Mouse (Mus musculus) colon, adult 2 months (tissue): ENCODE results near the gene Phgr1. TPM values are rescaled to one million over a fixed set of nuclear protein-coding genes. Genes with fewer than 3 reads are reported as not detected.

ENCODE experiments used
- polyA plus RNA-seq: library from polyadenylated mRNA; depleted of rRNA; stranded (reverse); fragments of >200 nt; gene quantifications from 2 replicates; pipeline ENCODE4 v1.2.3, GENCODE M21; 2012; rRNA removed

Phgr1 gene
- 11,514 and 14,950 TPM in 2 replicates for polyA plus RNA-seq

DNA sequence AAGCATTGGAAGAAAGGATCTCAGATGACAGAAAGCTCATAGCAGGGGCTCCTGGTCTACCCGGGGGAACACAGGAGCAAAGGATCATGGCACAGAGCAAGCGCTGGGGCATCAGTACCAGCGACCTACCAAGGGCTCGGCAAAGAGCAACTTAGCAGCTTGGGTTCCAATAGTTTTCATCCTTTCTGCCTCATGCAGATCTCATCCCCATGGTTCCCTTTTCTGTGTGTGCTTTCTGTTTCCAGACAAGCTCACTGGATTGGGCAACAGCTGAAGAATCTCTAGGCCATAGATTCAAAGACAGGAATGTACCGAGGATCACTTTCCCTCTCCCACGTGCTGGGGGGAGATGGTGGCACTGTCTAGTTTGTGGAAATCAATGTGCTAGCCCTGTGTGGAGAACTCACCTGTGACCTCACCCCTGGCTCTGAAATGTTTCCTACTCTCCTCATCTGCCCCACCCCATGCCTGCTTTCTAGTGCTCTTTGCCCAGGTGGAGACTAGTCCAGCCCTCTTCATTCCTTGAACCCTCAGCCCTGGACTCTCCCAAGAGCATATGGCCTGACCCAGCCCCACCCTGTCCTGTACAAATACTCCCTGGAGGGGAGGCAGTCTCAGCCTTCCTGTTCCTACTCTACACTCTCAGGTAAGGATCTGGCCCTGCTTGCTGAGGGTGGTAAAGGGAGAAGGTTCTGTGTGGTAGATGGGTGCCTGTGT lies at the start of gene Phgr1:
Phgr1 (plus strand) TSS at position 612 of the 717 bp plus-strand sequence.

DNA sequence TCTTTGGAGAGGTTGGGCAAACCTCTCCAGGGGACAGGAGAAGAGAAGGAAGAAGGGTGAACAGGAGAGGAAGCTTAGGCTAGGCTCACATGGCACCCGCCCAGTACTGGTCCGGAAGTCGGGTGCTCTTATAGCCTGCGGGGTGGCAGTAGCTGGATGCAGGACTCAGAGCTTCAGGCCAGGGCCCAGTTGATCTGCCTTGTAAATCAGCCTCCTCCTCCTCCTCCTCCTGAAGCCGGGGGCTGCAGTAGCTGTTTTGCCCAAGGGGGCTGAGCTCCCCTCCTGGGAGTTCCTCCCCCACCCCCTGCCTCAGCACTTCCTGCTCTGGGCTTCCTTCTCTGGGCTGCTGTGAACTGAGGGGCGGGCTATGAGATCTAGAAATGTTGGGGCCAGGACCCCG lies 44.2 kb upstream of the Phgr1 start, which contains the start of gene Plcb2:
Plcb2 (minus strand) TSS at position 102 of the 400 bp plus-strand sequence.

DNA sequence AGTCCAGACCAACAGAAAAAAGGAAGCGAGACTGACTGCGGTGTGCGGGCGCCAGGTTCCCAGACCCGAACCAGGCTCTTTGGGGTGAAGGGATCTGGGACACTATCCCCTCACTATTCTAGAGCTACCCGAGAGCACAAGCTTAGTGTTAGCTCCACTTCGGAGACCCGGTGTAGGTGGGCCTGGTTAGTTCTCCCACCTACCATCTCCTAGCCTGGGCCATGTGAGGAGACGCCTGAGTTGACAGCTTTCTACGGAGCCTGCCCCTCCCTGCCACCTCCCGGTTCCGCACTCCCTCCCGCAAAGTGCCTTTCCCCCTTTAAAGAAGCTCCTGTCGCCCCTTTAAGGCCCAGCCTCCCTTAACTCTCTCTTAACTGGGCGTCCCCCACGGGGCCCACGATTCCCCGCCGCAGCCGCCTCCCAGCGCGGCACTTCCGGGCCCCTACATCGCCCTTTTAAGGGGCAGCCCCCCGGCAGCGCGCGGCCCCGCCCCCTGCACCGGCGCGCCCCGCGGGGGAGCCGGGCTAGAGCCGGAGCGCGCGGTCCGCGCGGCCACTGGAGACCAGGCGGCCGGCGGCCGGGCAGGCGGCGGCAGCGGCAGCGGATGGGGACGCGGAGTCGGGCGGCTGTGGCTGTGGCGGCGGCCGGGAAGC lies 27.2 kb upstream of the Phgr1 start, which contains the start of gene Inafm2:
Inafm2 (plus strand) TSS at position 527 of the 653 bp plus-strand sequence.

DNA sequence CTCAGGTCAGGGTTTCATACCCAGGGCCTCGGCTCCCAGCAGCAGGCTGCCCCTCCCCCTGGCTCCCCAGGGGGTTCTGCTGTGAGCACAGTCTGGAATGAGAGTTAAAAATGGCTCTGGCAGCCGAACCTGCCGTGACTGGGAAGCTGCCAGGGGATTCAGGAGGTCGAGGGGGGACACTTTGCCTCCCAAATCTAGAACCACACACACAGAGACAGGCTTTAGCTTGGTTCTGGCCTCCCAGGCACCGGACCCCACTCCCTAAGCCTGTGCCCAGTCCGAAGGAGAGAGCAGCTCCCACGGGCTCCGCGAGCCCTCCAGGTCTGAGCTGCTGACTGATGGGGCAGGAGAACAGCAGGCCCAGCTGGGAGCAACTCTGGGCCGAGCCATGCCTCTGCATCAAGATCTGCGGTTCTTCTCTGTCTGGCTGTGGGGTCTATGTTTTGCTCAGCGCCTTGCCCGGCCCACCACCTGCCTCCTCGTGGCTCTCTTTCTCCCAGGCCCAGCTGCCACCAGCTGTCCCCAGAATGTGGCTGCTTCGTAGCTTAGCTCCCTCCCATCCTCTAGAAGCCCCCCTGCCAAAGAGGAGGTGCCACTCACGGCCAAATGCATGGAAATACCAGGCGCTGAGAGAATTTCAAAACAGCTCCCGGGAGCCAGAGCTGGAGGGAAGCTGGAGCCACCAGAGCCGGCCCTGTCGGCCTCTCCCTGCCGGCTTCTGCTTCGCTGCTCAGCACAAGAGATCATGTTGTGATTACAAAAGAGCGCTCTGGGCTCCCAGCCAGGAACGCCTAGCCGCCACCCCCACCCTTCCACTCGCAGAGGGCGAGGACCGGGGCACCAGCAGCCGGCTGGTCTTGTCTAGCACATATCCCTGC lies 10.4 kb upstream of the Phgr1 start, which contains the start of gene Ccdc9b:
Ccdc9b (minus strand) TSS at position 756 of the 878 bp plus-strand sequence.

DNA sequence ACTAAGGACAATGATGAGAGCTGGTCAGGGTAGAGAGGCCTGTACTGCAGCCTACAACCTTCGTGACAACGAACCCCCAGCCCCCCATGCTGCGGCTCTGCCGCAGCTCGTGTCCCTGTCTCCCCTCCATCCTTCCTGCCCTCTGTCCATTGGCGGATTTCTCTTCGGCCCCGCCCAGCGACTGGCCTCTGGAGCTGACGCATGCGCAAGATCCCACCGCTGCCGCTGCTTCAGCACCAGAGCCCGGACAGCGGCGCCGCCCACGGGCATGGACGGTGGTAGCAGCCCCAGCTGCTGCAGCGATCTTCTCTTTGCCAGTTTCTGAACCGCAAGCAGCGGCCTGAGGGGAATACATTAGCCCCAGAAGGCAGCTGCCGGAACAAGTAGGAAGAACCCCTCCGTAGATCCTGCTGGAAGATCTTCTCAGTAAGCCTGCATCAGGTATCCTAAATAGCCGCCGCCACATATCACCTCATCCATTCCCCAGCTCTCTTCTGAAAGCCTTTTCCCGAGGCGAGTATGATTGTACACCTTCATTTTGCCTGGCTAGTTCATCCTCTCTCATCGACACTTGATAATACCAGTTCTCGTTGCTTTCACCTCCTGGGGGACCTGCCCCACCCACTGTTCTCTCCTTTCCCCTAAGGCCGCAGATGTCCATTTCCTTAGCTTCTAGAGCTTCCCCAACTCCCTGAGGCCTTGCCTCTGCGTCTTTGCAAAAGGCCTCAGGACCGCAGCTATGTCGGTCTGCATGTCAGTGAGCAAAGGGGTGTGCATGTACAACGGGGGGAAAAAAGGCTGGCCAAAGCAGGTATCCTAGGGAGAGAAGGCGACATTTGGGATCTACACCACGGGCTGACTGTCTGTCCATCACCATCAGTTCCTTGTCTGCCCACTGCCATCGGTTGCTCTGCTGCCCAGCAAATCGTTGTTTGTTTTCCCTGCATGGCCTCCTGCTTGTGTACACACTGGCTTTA lies 7.2 kb downstream of the Phgr1 start, which contains the start of gene Disp2:
Disp2 (plus strand) TSS at position 216 of the 977 bp plus-strand sequence.

DNA sequence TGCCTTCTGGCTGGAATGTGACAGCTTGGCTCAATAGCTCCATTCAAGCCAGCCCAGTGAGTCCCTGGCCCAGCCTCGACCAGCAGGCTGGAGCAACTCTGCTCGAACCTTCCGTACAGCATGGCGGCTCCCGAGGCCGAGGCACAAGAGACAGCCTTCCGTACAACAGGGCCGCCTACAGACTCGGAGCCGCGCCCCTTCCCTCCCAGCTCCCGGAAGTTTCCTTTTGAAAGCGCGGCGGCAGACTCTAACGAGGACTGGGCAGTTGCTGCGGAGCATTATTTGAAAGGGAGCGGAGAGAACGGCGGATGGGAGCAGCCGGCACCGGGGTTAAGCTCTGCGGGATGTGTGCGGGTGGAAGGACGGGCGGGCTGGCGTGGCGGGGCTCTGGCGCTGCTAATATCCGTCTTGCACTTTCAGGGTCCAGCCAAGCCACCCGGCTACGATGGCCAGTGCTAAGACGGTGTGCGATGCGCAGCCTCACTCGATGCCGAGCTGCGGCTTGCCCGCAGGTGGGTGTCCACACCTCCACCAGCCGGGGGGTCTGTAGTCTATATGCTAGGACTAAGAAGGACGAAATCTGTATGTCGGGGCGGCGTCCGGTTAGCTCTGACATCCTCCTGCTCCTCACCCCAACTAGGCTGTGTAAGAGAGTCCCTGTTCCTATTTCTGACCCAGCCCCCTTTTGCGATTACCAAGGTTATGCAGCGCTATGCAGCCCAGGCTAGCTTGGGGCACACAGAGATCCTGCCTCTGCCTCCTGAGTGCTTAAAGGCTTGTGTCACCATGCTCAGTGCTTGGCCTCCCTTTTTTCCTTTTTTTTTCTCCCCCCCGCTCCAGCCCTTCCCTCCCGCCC lies 41.6 kb downstream of the Phgr1 start, which contains the start of gene Knstrn:
Knstrn (plus strand) TSS at position 23 of the 856 bp plus-strand sequence.

Other genes with a start within 250 kb of the Phgr1 start
- gene Bmf, start 223.1 kb upstream of the Phgr1 start, polyA plus RNA-seq = 7.2 and 12.8 TPM in 2 replicates
- gene Bub1b, start 174.6 kb upstream of the Phgr1 start, polyA plus RNA-seq = 4.3 and 5.6 TPM in 2 replicates
- gene Pak6, start 109.5 kb upstream of the Phgr1 start, polyA plus RNA-seq = 1.6 and 2.7 TPM in 2 replicates
- 0.32 and 0.48 TPM in 2 replicates for gene Ankrd63, start 68.8 kb upstream of the Phgr1 start, polyA plus RNA-seq
- 3.3 and 3.6 TPM in 2 replicates for gene Plcb2, start 44.3 kb upstream of the Phgr1 start, polyA plus RNA-seq
- gene Inafm2, start 27.0 kb upstream of the Phgr1 start, polyA plus RNA-seq = 22.1 and 26.4 TPM in 2 replicates
- gene Ccdc9b, start 10.1 kb upstream of the Phgr1 start, polyA plus RNA-seq = 10.0 and 10.9 TPM in 2 replicates
- 4.7 and 5.6 TPM in 2 replicates for gene Disp2, start 7.0 kb downstream of the Phgr1 start, polyA plus RNA-seq
- gene Knstrn, start 41.2 kb downstream of the Phgr1 start, polyA plus RNA-seq = 4.5 and 5.5 TPM in 2 replicates
- gene Ivd, start 89.2 kb downstream of the Phgr1 start, polyA plus RNA-seq = 43.7 and 57.2 TPM in 2 replicates
- gene Bahd1, start 127.6 kb downstream of the Phgr1 start, polyA plus RNA-seq = 27.5 and 31.1 TPM in 2 replicates
- 7.2 and 7.6 TPM in 2 replicates for gene Chst14, start 153.7 kb downstream of the Phgr1 start, polyA plus RNA-seq